Mouse (Mus musculus) neural tube, embryonic 14.5 days (tissue): ENCODE measurements around the gene Arhgef17. TPM values are rescaled to one million over a fixed set of nuclear protein-coding genes. Genes with fewer than 3 reads are reported as not detected.

Source experiments
- ATAC-seq: fragments of 200-750 bp; cut with Nextera tagmentation; 2 replicates; pipeline ENCODE4 v1.8.0; 2017; ENCODE audit warnings: low read depth, mild to moderate bottlenecking, moderate TSS enrichment, moderate library complexity
- H3K27ac ChIP-seq: fragments of 300-500 bp; sonication (generic); 2 replicates; pipeline ENCODE4 v1.5.1; 2014; ENCODE audit warnings: low read depth, mild to moderate bottlenecking, control low read depth, low read length, moderate library complexity, mixed read lengths
- H3K27me3 ChIP-seq: fragments of 300-500 bp; sonication (generic); 2 replicates; pipeline ENCODE4 v1.6.1; 2014; ENCODE audit warnings: low read length; ENCODE audit not compliant: control insufficient read depth, insufficient read depth
- H3K36me3 ChIP-seq: fragments of 300-500 bp; sonication (generic); 2 replicates; pipeline ENCODE4 v1.6.1; 2014; ENCODE audit warnings: low read length, mixed read lengths; ENCODE audit not compliant: control insufficient read depth, insufficient read depth
- H3K4me1 ChIP-seq: fragments of 300-500 bp; sonication (generic); 2 replicates; pipeline ENCODE4 v1.6.1; 2014; ENCODE audit warnings: low read length; ENCODE audit not compliant: control insufficient read depth, insufficient read depth
- H3K4me2 ChIP-seq: fragments of 300-500 bp; sonication (generic); 2 replicates; pipeline ENCODE4 v1.6.1; 2014; ENCODE audit warnings: mild to moderate bottlenecking, low read depth, low read length, control low read depth
- H3K4me3 ChIP-seq: fragments of 300-500 bp; sonication (generic); 2 replicates; pipeline ENCODE4 v1.5.1; 2014; ENCODE audit warnings: low read depth, low read length, control low read depth, mixed read lengths
- H3K9ac ChIP-seq: fragments of 300-500 bp; sonication (generic); replicated peaks from 2 replicates; pipeline ENCODE4 v1.6.1; 2014; ENCODE audit warnings: low read depth, mild to moderate bottlenecking, control low read depth, low read length, mixed read lengths
- H3K9me3 ChIP-seq: fragments of 300-500 bp; sonication (generic); 2 replicates; pipeline ENCODE4 v1.6.1; 2016; ENCODE audit warnings: low read length; ENCODE audit not compliant: control insufficient read depth
- WGBS: fragments of 180-500 bp; shearing (Covaris S2); extraction: QIAGEN DNeasy Blood & Tissue Kit; methylation state at CpG from one replicate; pipeline ENCODE4 v1.1.7; 2014; 5-methylcytosine and 5-hydroxymethylcytosine counted together
- polyA plus RNA-seq: library from polyadenylated mRNA; unstranded; fragments of >200 nt; fragmentation: Nextera tagmentation; extraction: Ambion mirVana; gene quantifications from 2 replicates; pipeline ENCODE4 v1.2.1, GENCODE M21; 2014

Arhgef17 gene
- polyA plus RNA-seq, 1 experiment from 2014 or later = 12.1 TPM

- H3K9me3 ChIP-seq = no peaks in the 10 kb centered on the region
- no peak overlapping the region for H3K27ac ChIP-seq
- H3K36me3 ChIP-seq = peaks cover 5% of the 10 kb centered on the region; the same call in 1 of the 2 replicates
- H3K27me3 ChIP-seq = no peaks in the 10 kb centered on the region
- no peak for ATAC-seq
- H3K4me3 ChIP-seq = no peak overlapping the region
- WGBS = 75% methylated on average over 4 of the region's 4 CpGs
- H3K9ac ChIP-seq = no peak overlapping the region
- H3K4me2 ChIP-seq = no peak overlapping the region
- H3K4me1 ChIP-seq = no peaks in the 10 kb centered on the region
Measured at GRCm38 (mm10) chr7:100868551-100868950, 63.4 kb downstream of the Arhgef17 start.

- no peaks in the 10 kb centered on the region for H3K36me3 ChIP-seq
- ATAC-seq = no peak
- no peak overlapping the region for H3K4me2 ChIP-seq
- H3K9me3 ChIP-seq = no peaks in the 10 kb centered on the region
- no peaks in the 10 kb centered on the region for H3K27me3 ChIP-seq
- H3K27ac ChIP-seq = no peak overlapping the region
- H3K4me3 ChIP-seq = no peak overlapping the region
- WGBS = 67% methylated on average over 2 of the region's 2 CpGs
- no peaks in the 10 kb centered on the region for H3K4me1 ChIP-seq
- H3K9ac ChIP-seq = no peak overlapping the region
Measured at GRCm38 (mm10) chr7:100867561-100867960, 64.3 kb downstream of the Arhgef17 start.

- 11% methylated on average over 3 of the region's 3 CpGs for WGBS
- Histone ChIP-seq H3K27me3 (no peaks in the 10 kb centered on the region), H3K27ac (no peak overlapping the region), H3K9ac (no peak overlapping the region), H3K4me1 (peaks cover 5% of the 10 kb centered on the region; the same call in 1 of the 2 replicates), H3K4me3 (no peak overlapping the region), H3K4me2 (no peak overlapping the region), H3K9me3 (no peaks in the 10 kb centered on the region), H3K36me3 (no peaks in the 10 kb centered on the region)
- ATAC-seq = no peak
Measured at GRCm38 (mm10) chr7:100866675-100867074, 65.2 kb downstream of the Arhgef17 start.

GRCm38 (mm10) chr7:100862828-100863638, 68.9 kb downstream of the Arhgef17 start, which contains the start of gene Relt:
Gene Relt (minus strand): TSS chr7:100863446.
- Histone ChIP-seq H3K4me2 (peak within 1 kb of the TSS; percentile 91), H3K27ac (peak within 1 kb of the TSS; percentile 76), H3K27me3 (no peaks in the 10 kb centered on the region), H3K9ac (peak within 1 kb of the TSS; percentile 78), H3K36me3 (no peaks in the 10 kb centered on the region), H3K4me1 (peaks cover 5% of the 10 kb centered on the region; the same call in 1 of the 2 replicates), H3K9me3 (no peaks in the 10 kb centered on the region), H3K4me3 (peak within 1 kb of the TSS; percentile 76)
- ATAC-seq = peak; percentile 90
- under 1% methylated on average over 63 of the region's 91 CpGs for WGBS

- H3K4me3 ChIP-seq = peak overlapping the region; percentile 76
- no peak for ATAC-seq
- 19% methylated on average over 4 of the region's 4 CpGs for WGBS
- no peaks in the 10 kb centered on the region for H3K27me3 ChIP-seq
- peak overlapping the region; percentile 91 for H3K4me2 ChIP-seq
- no peak overlapping the region for H3K27ac ChIP-seq
- no peaks in the 10 kb centered on the region for H3K36me3 ChIP-seq
- H3K9ac ChIP-seq = peak overlapping the region; percentile 78
- H3K9me3 ChIP-seq = no peaks in the 10 kb centered on the region
- peaks cover 5% of the 10 kb centered on the region; the same call in 1 of the 2 replicates for H3K4me1 ChIP-seq
Measured at GRCm38 (mm10) chr7:100862353-100862752, 69.6 kb downstream of the Arhgef17 start.

- no peak for ATAC-seq
- peaks cover 5% of the 10 kb centered on the region; the same call in 1 of the 2 replicates for H3K4me1 ChIP-seq
- no peak overlapping the region for H3K4me3 ChIP-seq
- H3K4me2 ChIP-seq = no peak overlapping the region
- WGBS = 91% methylated on average over 5 of the region's 5 CpGs
- no peaks in the 10 kb centered on the region for H3K27me3 ChIP-seq
- H3K9ac ChIP-seq = no peak overlapping the region
- no peaks in the 10 kb centered on the region for H3K36me3 ChIP-seq
- H3K27ac ChIP-seq = no peak overlapping the region
- no peaks in the 10 kb centered on the region for H3K9me3 ChIP-seq
Measured at GRCm38 (mm10) chr7:100861209-100861608, 70.7 kb downstream of the Arhgef17 start.

GRCm38 (mm10) chr7:100860450-100860849, 71.5 kb downstream of the Arhgef17 start:
- Histone ChIP-seq H3K27me3 (no peaks in the 10 kb centered on the region), H3K9ac (no peak overlapping the region), H3K27ac (no peak overlapping the region), H3K4me1 (peaks cover 5% of the 10 kb centered on the region; the same call in 1 of the 2 replicates), H3K36me3 (no peaks in the 10 kb centered on the region), H3K9me3 (no peaks in the 10 kb centered on the region), H3K4me2 (no peak overlapping the region), H3K4me3 (no peak overlapping the region)
- ATAC-seq = no peak
- WGBS = 85% methylated on average over 3 of the region's 3 CpGs

GRCm38 (mm10) chr7:100855795-100856573, 75.9 kb downstream of the Arhgef17 start:
- no peak overlapping the region for H3K27ac ChIP-seq
- no peaks in the 10 kb centered on the region for H3K9me3 ChIP-seq
- H3K4me1 ChIP-seq = peaks cover 13% of the 10 kb centered on the region
- ATAC-seq = no peak
- no peaks in the 10 kb centered on the region for H3K36me3 ChIP-seq
- H3K4me2 ChIP-seq = no peak overlapping the region
- H3K27me3 ChIP-seq = no peaks in the 10 kb centered on the region
- WGBS = 71% methylated on average over 5 of the region's 5 CpGs
- no peak overlapping the region for H3K9ac ChIP-seq
- H3K4me3 ChIP-seq = no peak overlapping the region

- Histone ChIP-seq H3K9ac (no peak overlapping the region), H3K27me3 (no peaks in the 10 kb centered on the region), H3K27ac (no peak overlapping the region), H3K9me3 (no peaks in the 10 kb centered on the region), H3K4me2 (no peak overlapping the region), H3K4me1 (peaks cover 15% of the 10 kb centered on the region), H3K4me3 (no peak overlapping the region), H3K36me3 (no peaks in the 10 kb centered on the region)
- WGBS = 53% methylated on average over 4 of the region's 4 CpGs
- ATAC-seq = no peak
Measured at GRCm38 (mm10) chr7:100855300-100855699, 76.6 kb downstream of the Arhgef17 start.
